Mouse (Mus musculus) lung, postnatal 0 days (tissue): ENCODE measurements at regions not wholly inside any gene's neighbourhood (a gene's known extent, or its start where the extent isn't known, plus 50 kb on each side); places are given as distances from the start of the nearest gene placed in this dataset.

Source experiments
- ATAC-seq: fragments of 200-750 bp; cut with Nextera tagmentation; 2 replicates; pipeline ENCODE4 v1.8.0; 2017; ENCODE audit warnings: moderate library complexity
- DNase-seq: peaks from one replicate; pipeline ENCODE4 v3.0.0-alpha.2; 2016; ENCODE audit warnings: low spot score
- H3K27ac ChIP-seq: fragments of 300-500 bp; sonication (generic); 2 replicates; pipeline ENCODE4 v1.5.1; 2014; ENCODE audit warnings: antibody characterized with exemption, mild to moderate bottlenecking, low read length, mixed read lengths
- H3K27me3 ChIP-seq: fragments of 300-500 bp; sonication (generic); replicated peaks from 2 replicates; pipeline ENCODE4 v1.6.1; 2014; ENCODE audit warnings: low read length, mixed read lengths; ENCODE audit not compliant: insufficient read depth
- H3K36me3 ChIP-seq: fragments of 300-500 bp; sonication (generic); 2 replicates; pipeline ENCODE4 v1.6.1; 2014; ENCODE audit warnings: low read length, mixed read lengths; ENCODE audit not compliant: insufficient read depth
- H3K4me1 ChIP-seq: fragments of 300-500 bp; sonication (generic); 2 replicates; pipeline ENCODE4 v1.6.1; 2014; ENCODE audit warnings: antibody characterized with exemption, low read depth, low read length, mixed read lengths; ENCODE audit not compliant: insufficient read depth
- H3K4me2 ChIP-seq: fragments of 300-500 bp; sonication (generic); replicated peaks from 2 replicates; pipeline ENCODE4 v1.6.1; 2014; ENCODE audit warnings: low read depth, mild to moderate bottlenecking, low read length, moderate library complexity, mixed read lengths
- H3K4me3 ChIP-seq: fragments of 300-500 bp; sonication (generic); 2 replicates; pipeline ENCODE4 v1.5.1; 2014; ENCODE audit warnings: low read depth, low read length
- H3K9ac ChIP-seq: fragments of 300-500 bp; sonication (generic); replicated peaks from 2 replicates; pipeline ENCODE4 v1.6.1; 2014; ENCODE audit warnings: low read depth, mild to moderate bottlenecking
- H3K9me3 ChIP-seq: fragments of 300-500 bp; sonication (generic); 2 replicates; pipeline ENCODE4 v1.6.1; 2016; ENCODE audit warnings: low read length, mixed read lengths
- CTCF ChIP-seq: IDR thresholded peaks from 2 replicates; pipeline ENCODE4 v1.5.1; 2016; ENCODE audit warnings: antibody characterized with exemption, mild to moderate bottlenecking
- EP300 ChIP-seq: IDR thresholded peaks from 2 replicates; pipeline ENCODE4 v1.6.1; 2016; ENCODE audit warnings: antibody characterized with exemption, mild to moderate bottlenecking, control low read depth
- WGBS: fragments of 180-500 bp; shearing (Covaris S2); extraction: QIAGEN DNeasy Blood & Tissue Kit; methylation state at CpG from one replicate; pipeline ENCODE4 v1.1.7; 2014; 5-methylcytosine and 5-hydroxymethylcytosine counted together

DNA sequence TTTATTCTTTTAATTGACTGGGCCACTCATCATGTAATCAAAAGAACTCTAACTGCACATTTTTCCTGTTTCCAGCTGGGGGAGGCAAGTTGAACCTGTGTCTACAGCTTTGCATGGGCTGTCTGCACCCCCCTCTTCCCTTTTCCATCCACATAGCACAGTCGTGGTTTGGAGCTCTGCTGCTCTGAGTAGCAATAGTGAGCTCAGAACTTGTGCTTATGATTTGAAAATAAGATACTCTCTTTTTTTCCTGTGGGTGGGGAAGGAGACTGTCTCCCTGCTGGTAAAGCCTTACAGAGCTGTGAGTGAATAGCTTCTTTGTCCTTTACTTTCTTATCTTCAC is 72.2 kb upstream of the Pfn2 start:
- DNase-seq, result no peak
- TF ChIP-seq EP300 (no peak), CTCF (no peak)

DNA sequence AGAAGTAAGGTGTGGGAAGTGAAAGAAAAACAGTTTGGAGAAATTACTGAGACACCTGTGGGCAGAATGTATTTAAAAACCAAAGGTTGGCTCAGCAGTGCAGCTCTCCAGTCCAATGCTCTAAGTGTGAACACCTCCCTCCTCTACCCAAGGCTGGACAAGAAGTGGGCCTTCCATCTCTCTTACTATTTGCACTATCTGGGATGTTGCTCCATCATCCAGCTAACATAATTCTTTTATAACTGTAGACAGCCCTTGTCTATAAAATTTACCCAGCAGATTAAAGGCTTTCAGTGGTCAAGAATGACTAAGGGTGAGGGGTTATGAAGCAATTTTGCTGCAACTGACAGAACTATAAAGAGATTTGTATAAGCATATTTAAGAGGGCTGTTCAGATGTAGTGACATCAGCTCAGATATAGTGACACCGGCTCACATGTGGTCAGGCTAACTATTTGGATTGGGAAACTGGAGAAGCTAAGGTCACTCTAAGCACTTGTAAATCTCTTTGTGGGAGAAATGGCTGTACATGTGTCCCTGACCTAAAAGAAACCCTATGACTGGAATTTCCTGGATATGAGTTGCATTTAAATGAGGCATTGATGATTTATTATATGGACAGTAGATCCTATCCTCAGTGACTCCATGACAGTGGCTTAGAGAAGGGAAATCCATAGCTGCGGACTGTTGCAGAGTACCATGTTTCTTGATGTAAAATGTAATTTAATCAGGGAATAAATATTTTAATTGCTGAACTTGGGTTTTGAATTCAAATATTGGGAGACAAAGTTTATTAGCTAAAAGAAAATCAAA is 73.4 kb upstream of the Pfn2 start:
- Histone ChIP-seq H3K27ac (no peak overlapping the region), H3K4me3 (no peak overlapping the region), H3K9ac (no peak overlapping the region), H3K36me3 (no peaks in the 10 kb centered on the region), H3K9me3 (no peaks in the 10 kb centered on the region), H3K4me1 (no peaks in the 10 kb centered on the region), H3K27me3 (no peaks in the 10 kb centered on the region), H3K4me2 (no peak overlapping the region)
- DNase-seq, result no peak
- TF ChIP-seq CTCF, result no peak
- TF ChIP-seq EP300, result no peak
- 84% methylated on average over 2 of the region's 2 CpGs for WGBS
- no peak for ATAC-seq

More for the DNA sequence above, 72.2 kb upstream of the Pfn2 start:
- Histone ChIP-seq H3K9me3 (no peaks in the 10 kb centered on the region), H3K4me3 (no peak overlapping the region), H3K27me3 (no peaks in the 10 kb centered on the region), H3K36me3 (no peaks in the 10 kb centered on the region), H3K4me2 (no peak overlapping the region), H3K4me1 (no peaks in the 10 kb centered on the region), H3K27ac (no peak overlapping the region), H3K9ac (no peak overlapping the region)
- WGBS, result 20% methylated on average over 1 of the region's 1 CpGs
- no peak for ATAC-seq

DNA sequence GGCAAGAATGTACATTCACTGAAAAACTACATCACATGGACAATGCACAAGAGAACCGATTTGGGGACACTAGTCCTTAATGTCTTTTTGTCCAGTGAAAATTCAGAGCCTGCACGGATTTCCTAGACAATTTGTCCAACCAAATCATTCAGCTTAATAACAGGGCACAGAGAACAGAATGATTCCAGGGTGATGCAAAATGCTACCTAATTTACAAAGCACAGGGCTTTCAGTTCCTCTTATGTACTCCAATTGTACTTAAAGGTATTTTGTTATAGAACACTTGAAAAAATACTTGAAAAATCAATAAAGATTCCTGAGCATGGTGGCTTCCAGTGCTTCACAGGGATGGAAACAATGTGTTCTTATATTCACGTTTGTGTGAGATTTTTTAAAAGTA is 75.2 kb upstream of the Pfn2 start:
- no peaks in the 10 kb centered on the region for H3K36me3 ChIP-seq
- WGBS, result 60% methylated on average over 3 of the region's 3 CpGs

DNA sequence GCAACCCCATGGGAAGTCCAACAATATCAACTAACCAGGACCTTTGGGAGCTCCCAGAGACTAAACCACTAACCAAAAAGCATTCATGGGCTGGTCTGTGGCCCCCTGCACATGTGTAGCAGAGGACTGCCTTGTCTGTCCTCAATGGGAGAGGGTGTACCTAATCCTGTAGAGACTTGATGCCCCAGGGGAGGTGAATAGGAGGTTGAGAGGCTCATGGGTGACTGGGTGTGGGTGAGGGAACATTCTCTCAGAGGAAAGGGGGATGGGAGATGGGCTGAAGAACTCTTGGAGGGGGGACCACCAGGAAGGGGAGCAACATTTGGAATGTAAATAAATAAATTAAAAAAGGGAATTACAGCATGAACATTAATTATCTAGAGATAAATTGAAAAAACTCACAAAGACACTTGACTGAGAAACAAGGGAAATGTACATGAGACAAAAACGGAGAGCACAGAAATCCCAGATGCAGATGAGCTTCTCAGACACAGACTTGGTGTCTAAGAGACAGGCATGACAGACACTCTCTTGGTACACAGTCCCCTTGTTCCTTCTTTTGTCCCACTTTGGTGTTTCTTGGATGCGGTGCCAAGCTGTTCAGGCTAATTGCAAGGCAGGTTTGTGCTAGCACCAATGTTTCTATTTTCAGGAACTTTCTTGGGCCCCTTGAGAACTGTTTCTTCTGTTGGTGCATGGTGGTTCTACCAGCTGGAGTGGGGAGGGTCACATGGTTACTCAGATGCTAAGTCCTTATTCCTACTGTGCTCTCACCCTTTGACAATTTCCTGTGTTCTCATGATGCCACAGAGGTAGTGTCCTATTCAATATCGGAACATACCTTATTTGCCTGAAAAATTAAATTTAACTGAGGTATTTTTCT is 85.0 kb upstream of the Pfn2 start:
- Histone ChIP-seq H3K9me3 (no peaks in the 10 kb centered on the region), H3K9ac (no peak overlapping the region), H3K4me1 (no peaks in the 10 kb centered on the region), H3K36me3 (no peaks in the 10 kb centered on the region), H3K27me3 (no peaks in the 10 kb centered on the region), H3K27ac (no peak overlapping the region), H3K4me2 (no peak overlapping the region), H3K4me3 (no peak overlapping the region)
- 85% methylated on average over 3 of the region's 3 CpGs for WGBS
- TF ChIP-seq CTCF (no peak), EP300 (no peak)
- ATAC-seq (no peak), DNase-seq (no peak)

More for the DNA sequence above, 75.2 kb upstream of the Pfn2 start:
- no peak for TF ChIP-seq EP300
- TF ChIP-seq CTCF, result no peak
- Histone ChIP-seq H3K9me3 (no peaks in the 10 kb centered on the region), H3K27ac (no peak overlapping the region), H3K4me2 (no peak overlapping the region), H3K27me3 (no peaks in the 10 kb centered on the region), H3K4me1 (no peaks in the 10 kb centered on the region), H3K4me3 (no peak overlapping the region), H3K9ac (no peak overlapping the region)
- DNase-seq (no peak), ATAC-seq (no peak)

DNA sequence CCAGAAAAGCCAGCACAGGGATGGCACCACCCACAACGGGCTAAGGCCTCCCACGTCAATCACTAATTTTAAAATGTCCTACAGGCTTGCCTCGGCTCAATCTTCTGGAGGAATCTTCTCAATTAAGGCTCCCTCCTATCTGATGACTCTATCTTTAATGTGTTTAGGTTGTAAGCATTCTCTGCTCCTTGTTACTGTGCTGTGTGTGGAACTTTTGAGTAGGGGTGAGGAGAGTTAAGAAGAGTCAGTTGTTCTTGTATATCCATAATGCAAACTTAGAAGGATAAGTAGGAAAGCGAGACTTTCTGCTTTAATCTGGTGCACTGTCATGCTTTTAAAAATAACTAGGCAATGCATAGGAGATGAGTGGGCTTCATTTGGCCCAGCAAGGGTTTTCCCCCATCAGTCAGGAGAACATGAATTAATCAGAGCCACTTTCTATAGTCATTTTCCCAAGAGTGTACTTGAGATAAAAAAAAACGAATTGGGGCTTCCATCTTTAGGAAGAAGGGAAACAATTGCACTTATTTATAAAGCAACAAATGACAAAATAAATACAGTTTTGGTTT is 87.2 kb upstream of the Pfn2 start:
- H3K9me3 ChIP-seq, result no peaks in the 10 kb centered on the region
- H3K4me3 ChIP-seq, result no peak overlapping the region
- 63% methylated on average over 5 of the region's 5 CpGs for WGBS
- no peak for ATAC-seq
- no peak overlapping the region for H3K9ac ChIP-seq
- no peak overlapping the region for H3K4me2 ChIP-seq
- no peaks in the 10 kb centered on the region for H3K4me1 ChIP-seq
- H3K36me3 ChIP-seq, result no peaks in the 10 kb centered on the region
- TF ChIP-seq EP300 (no peak), CTCF (no peak)
- no peak overlapping the region for H3K27ac ChIP-seq
- H3K27me3 ChIP-seq, result no peaks in the 10 kb centered on the region
- no peak for DNase-seq
